Mouse (Mus musculus) CH12.LX (cell line): ENCODE measurements at regions not wholly inside any gene's neighbourhood (a gene's known extent, or its start where the extent isn't known, plus 50 kb on each side); places are given as distances from the start of the nearest gene placed in this dataset.

ENCODE experiments used
- DNase-seq: peaks from one replicate; pipeline ENCODE4 v3.0.0-alpha.2; 2013; ENCODE audit errors: extremely low read depth
- H3K27ac ChIP-seq: 2 replicates; pipeline ENCODE4 v1.5.1; 2012; ENCODE audit warnings: low read depth, mild to moderate bottlenecking, control low read depth, moderate library complexity; ENCODE audit not compliant: insufficient read depth
- H3K27me3 ChIP-seq: replicated peaks from 2 replicates; pipeline ENCODE3; 2012; ENCODE audit warnings: inconsistent platforms
- H3K36me3 ChIP-seq, 2 experiments: replicated peaks in 1 of 2; 2 replicates each; pipeline versions ENCODE3 to v1.6.1; 2012; ENCODE audit warnings: inconsistent platforms in 1 of 2, low read length in 1 of 2, mild to moderate bottlenecking in 1 of 2, mixed read lengths in 1 of 2, moderate library complexity in 1 of 2; ENCODE audit not compliant: control insufficient read depth in 1 of 2, insufficient read depth in 1 of 2
- H3K4me1 ChIP-seq, 2 experiments: 2 replicates each; pipeline ENCODE4 v1.6.1; 2012; ENCODE audit warnings: inconsistent platforms in 1 of 2, moderate library complexity in 1 of 2; ENCODE audit not compliant: insufficient read depth in 2 of 2, control insufficient read depth in 1 of 2
- H3K4me2 ChIP-seq: 2 replicates; pipeline ENCODE4 v1.6.1; 2012; ENCODE audit warnings: low read depth, mild to moderate bottlenecking, control low read depth; ENCODE audit not compliant: poor library complexity, insufficient read depth, severe bottlenecking
- H3K4me3 ChIP-seq, 3 experiments: fragments of 150-350 bp in 1 of 3; sonication (generic) in 1 of 3; replicated peaks in 1 of 3; 2 replicates each; pipeline versions ENCODE3 to v1.5.1; 2011 to 2012; ENCODE audit warnings: low read depth in 2 of 3, low read length in 2 of 3, mild to moderate bottlenecking in 2 of 3, moderate library complexity in 2 of 3, control low read depth in 1 of 3, improper control_type of control experiment in 1 of 3, inconsistent platforms in 1 of 3, mixed read lengths in 1 of 3; ENCODE audit not compliant: poor library complexity in 1 of 3
- H3K79me2 ChIP-seq: replicated peaks from 2 replicates; pipeline ENCODE4 v1.6.1; 2012; ENCODE audit warnings: mild to moderate bottlenecking, moderate library complexity; ENCODE audit not compliant: control insufficient read depth, poor library complexity, insufficient read depth, severe bottlenecking; ENCODE audit errors: extremely low read depth
- H3K9ac ChIP-seq: 2 replicates; pipeline ENCODE4 v1.6.1; 2012; ENCODE audit warnings: low read depth, mild to moderate bottlenecking, control low read depth, moderate library complexity; ENCODE audit not compliant: insufficient read depth
- H3K9me3 ChIP-seq: replicated peaks from 2 replicates; pipeline ENCODE3; 2012; ENCODE audit warnings: low read length, inconsistent platforms, mixed read lengths
- CTCF ChIP-seq, 2 experiments: IDR thresholded peaks in 1 of 2; conservative IDR thresholded peaks in 1 of 2; 2 replicates each; pipeline ENCODE4 v1.5.1; 2011 to 2012; ENCODE audit warnings: low read depth in 2 of 2, low read length in 2 of 2, improper control_type of control experiment in 1 of 2, inconsistent platforms in 1 of 2, mild to moderate bottlenecking in 1 of 2, moderate library complexity in 1 of 2
- HCFC1 ChIP-seq: IDR thresholded peaks from 2 replicates; pipeline ENCODE4 v1.6.1; 2012; ENCODE audit warnings: low read depth, mild to moderate bottlenecking, inconsistent platforms, low read length, improper control_type of control experiment
- IRF4 ChIP-seq: IDR thresholded peaks from 2 replicates; pipeline ENCODE4 v1.6.1; 2014; ENCODE audit warnings: low read depth, mild to moderate bottlenecking, inconsistent platforms, low read length, improper control_type of control experiment
- KAT2A ChIP-seq: IDR thresholded peaks from 2 replicates; pipeline ENCODE4 v1.6.1; 2012; ENCODE audit warnings: low read length, improper control_type of control experiment, inconsistent platforms; ENCODE audit not compliant: insufficient replicate concordance
- MAFK ChIP-seq: IDR thresholded peaks from 2 replicates; pipeline ENCODE4 v1.6.1; 2011; ENCODE audit warnings: low read length, improper control_type of control experiment; ENCODE audit not compliant: insufficient replicate concordance
- MAZ ChIP-seq: IDR thresholded peaks from 2 replicates; pipeline ENCODE4 v1.6.1; 2012; ENCODE audit warnings: low read depth, mild to moderate bottlenecking, inconsistent platforms, low read length, improper control_type of control experiment, moderate library complexity
- RAD21 ChIP-seq: IDR thresholded peaks from 2 replicates; pipeline ENCODE4 v1.6.1; 2011; ENCODE audit warnings: low read depth, mild to moderate bottlenecking, low read length, improper control_type of control experiment, moderate library complexity
- dilution Hi-C: fragments of 300-500 bp; cut with MboI; formaldehyde crosslinking; loops from 2 replicates; pipeline ENCODE4 v1.14.3; 2020; ENCODE audit warnings: low sequenced_read_pairs; ENCODE audit not compliant: extremely low pct_unique_long_range_greater_than_20kb, extremely low pct_ligation_motif_present
- in situ Hi-C: fragments of 300-500 bp; cut with MboI; formaldehyde crosslinking; loops from 3 replicates; pipeline ENCODE4 v1.14.3; 2019; ENCODE audit warnings: low sequenced_read_pairs, low pct_ligation_motif_present, low pct_unique_long_range_greater_than_20kb, mixed read lengths

DNA sequence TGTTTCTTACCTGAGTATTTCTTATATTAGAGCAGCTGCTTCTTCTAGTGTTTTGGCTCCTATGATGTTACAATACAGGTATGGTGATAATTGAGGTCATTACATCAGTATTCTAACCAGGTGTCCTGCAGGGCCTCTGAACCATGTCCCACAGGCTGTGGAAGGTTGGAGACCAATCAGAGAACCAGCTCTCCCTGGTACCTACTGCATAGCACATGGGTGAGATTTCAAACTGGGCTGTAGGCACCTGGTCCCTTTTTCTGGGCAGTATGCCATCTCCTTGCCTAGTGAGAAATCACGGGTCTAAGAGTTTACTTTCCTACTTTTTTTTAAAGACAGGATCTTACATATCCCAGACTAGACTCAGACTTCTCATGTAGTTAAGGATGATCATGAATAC lies 67.6 kb upstream of the Itgb1 start:
- Histone ChIP-seq H3K9ac (no peak overlapping the region), H3K36me3 (no peaks in the 10 kb centered on the region), H3K4me3 (no peak overlapping the region), H3K79me2 (no peaks in the 10 kb centered on the region), H3K9me3 (no peaks in the 10 kb centered on the region), H3K4me2 (no peak overlapping the region), H3K4me1 (no peaks in the 10 kb centered on the region), H3K27ac (no peak overlapping the region), H3K27me3 (no peaks in the 10 kb centered on the region)
- dilution Hi-C loops (no loop called here), in situ Hi-C loops (no loop called here)
- TF ChIP-seq MAFK (no peak), MAZ (no peak), IRF4 (no peak), CTCF (conservative IDR thresholded peaks at IDR 0.05 in 1 of 2, IDR thresholded peaks at IDR 0.05 in 1 of 2; ENCODE audit: low read depth in 2 of 2, low read length in 2 of 2) (no peak), RAD21 (no peak), KAT2A (no peak)
- no peak for DNase-seq

- dilution Hi-C loops, result no loop called here
- no peaks in the 10 kb centered on the region for H3K27me3 ChIP-seq
- no peak overlapping the region for H3K4me3 ChIP-seq
- H3K79me2 ChIP-seq, result no peaks in the 10 kb centered on the region
- H3K9ac ChIP-seq, result no peak overlapping the region
- H3K9me3 ChIP-seq, result no peaks in the 10 kb centered on the region
- no peaks in the 10 kb centered on the region for H3K4me1 ChIP-seq
- no peak overlapping the region for H3K4me2 ChIP-seq
- no peak for TF ChIP-seq HCFC1
- TF ChIP-seq, all 38 proteins: peak for 0
- in situ Hi-C loops, result no loop called here
- H3K36me3 ChIP-seq, result no peaks in the 10 kb centered on the region
- H3K27ac ChIP-seq, result no peak overlapping the region
- DNase-seq, result no peak
Measured at GRCm38 (mm10) chr8:128619086-128619485, 66.4 kb upstream of the Itgb1 start.
